Mouse (Mus musculus): ENCODE data around the gene Rab23.

DNA sequence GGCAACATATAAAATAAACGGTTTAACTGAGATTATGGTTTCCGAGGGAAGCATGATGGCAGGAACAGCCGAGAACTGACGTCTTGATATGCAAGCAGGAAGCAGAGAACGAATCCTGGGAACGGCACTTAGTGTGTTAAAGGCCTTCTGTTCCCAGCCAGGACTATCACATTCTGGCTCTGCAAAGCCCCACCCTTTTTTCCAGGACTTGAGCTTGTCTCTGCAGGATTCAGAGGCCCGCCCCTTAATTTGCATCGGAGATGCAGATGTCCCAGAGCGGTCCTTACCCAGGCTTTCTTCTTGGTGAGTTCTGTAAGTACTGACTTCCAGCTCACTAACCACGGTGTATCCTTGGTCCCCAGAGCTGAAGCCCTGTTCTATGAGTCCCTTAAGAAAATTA is 4.9 kb upstream of the Rab23 start:
- TF ChIP-seq CTCF (IDR thresholded peaks at IDR 0.05; ENCODE audit: insufficient read depth, low read depth, low read length): no peak
- no peak for TF ChIP-seq POLR2A (IDR thresholded peaks at IDR 0.05; ENCODE audit: insufficient read depth, low read depth, low read length)

Measured in olfactory bulb, adult 2 months (tissue).